Mouse (Mus musculus): ENCODE results near the gene Mark2.

Mark2 gene

DNA sequence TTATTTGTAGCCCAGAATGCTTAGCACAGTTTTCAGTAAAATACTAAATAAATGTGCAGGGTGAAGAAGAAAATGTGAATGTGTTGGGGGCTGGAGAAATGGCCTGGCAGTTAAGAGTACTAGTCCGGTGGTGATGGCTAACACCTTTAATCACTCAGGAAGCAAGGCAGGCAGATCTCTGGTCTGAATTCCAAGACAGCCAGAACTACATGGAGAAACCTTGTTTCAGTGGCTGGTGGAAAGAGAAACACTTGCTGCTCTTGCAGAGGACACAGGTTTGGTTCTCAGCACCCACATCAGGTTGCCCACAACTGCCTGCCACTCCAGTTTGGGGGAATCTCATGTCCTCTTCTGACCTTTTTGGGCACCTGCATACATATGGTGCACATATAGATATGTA is 41.6 kb downstream of the Mark2 start:
- in situ Hi-C loops (cut with MboI, MseI) = no loop called here

DNA sequence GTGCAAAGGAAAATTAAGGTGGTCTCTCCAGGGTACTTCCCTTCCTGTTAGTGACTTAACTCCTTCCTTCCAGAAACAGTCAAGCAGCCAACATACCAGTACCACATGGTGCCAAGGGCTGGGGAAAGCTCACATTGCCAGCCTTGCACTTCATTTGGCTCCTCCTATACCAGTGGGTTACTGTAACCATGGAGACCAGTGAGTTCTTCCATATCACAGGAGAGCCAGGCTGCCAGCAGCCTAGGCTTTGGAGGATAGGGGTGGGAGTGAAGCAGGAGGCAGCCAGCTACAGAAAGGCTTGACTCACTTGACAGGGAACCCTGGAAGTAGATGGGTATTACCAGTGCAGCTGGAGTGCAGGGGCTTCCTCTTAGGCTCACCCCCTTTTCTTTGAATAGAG is 42.6 kb downstream of the Mark2 start:
- in situ Hi-C loops (cut with MboI, MseI) = loop anchor here in 1 of 2 experiments (5.0 kb wide), 1 partner anchor 38 kb away; no protein-coding TSS in a partner anchor

DNA sequence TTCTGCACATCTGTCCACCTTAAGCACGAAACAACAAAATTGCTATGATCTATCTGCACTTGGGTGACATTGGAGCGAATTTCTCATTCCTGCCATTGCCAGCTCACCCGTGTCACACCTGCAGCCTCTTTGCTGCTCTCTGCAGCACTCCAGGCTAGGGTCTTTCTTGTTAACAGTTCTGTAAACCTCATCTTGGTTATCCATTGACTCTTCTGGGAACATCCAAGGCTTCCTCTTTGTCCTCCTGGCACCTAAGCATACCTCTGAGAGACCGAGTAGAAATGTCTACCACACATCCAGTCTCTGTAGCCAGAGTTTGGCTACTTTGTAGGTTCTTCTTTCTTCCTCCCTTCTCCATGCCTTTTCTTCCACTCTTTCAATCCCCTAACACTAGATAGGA is 45.7 kb downstream of the Mark2 start:
- in situ Hi-C loops (cut with MboI, MseI) = loop anchor here in 1 of 2 experiments (5.0 kb wide), 1 partner anchor 41 kb away; no protein-coding TSS in a partner anchor

DNA sequence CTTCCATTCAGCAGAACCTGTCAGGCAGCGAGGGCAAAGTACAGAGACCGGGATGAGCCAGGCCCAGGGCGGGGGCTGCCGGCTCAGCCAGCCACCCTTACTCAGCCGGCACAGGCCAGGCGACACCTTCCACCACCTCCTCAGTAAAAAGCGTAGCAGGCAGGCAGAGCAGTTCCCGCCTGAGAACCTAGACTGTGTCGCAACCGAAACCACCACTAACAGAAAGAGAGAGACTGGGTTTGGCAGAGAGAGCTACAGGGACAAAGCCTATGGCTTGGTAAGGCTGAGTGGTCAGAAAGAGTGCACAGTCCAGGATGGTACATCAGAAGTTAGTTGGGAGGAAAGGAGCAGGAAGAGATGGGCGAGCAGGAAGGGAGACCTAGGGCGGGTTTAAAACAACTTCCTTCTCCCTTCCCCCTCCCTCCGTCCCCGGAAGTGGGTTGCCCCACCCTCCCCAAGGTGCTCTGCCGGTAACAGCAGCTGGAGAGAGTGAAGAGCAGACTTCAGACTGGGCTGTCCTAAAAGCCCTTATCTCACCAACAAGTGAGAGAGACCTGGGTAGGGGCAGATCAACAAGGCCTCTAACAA is 46.5 kb downstream of the Mark2 start:
- in situ Hi-C loops (cut with MboI, MseI) = loop anchor here in 1 of 2 experiments (5.0 kb wide), 1 partner anchor 42 kb away; no protein-coding TSS in a partner anchor

DNA sequence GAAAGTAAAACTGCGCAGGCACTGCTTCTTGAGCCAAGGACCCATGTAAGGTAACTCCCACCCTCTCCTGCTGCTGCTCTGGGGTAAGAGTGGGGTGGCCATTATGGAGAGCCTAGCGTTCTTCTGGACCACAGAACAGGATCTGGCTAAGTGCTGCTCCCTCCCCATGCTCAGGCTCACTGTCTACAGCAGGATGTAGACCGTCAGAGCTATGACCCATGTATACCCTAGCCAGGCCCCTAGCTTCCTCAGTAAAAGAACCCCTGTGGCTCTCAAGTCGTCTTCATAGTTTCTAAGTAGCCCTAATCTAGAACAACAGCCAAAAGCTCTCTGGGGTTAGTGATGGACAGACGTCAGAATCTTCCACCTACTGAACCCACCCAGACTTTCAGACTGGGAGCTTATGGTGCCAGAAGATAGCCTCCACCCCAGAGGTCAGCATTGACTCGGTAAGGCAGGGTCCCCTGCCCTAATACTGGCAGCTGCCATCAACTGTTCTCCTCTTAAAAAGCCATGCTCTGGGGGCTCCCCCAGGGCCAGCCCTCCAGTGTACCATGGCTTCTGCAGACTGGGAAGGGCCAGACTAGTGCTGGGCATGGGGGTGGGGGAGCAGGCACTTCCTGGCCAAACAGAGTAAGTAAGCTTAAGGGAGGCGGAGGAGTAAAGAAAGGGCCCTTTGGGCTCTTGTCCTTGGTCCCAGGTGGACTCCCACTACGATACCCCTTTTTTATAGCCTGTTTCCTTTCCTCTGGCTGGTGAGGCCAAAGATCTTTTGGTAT is 47.4 kb downstream of the Mark2 start:
- in situ Hi-C loops (cut with MboI, MseI) = no loop called here

DNA sequence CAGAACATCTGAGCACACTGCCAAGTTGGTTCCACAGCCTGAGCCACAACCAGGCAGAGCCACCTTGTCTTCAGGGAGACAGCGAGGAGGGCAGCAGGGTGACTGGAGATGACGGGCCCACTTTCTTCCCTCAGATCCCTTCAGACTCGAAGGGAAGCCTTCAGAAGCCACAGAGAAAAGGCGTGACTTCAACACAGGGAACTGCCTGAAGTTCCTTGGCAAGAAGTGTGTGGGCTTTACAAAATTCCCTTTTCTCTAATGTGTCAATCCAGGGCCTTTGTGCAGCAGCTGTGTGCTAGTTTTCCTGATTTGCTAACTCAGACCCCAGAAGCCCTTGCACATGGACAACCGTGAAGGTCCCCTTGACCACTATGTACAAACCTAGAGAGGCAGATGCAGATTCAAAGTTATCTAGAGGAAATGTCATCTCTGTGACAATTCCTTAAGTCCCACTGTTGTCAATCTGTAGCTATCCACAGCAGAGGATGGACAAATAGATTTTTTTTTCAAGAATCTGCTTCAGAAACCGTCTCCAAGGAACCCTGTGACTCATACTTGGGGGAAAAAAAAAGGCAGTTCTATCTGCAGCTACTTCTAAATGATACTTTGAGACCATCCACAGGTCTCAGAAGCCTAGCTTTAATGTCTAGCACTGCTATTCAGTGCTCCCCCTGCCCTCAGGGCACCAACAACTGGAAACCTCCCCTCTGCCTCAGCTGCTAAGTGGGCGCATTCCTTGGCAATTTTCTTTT is 49.5 kb downstream of the Mark2 start:
- in situ Hi-C loops (cut with MboI, MseI) = no loop called here

DNA sequence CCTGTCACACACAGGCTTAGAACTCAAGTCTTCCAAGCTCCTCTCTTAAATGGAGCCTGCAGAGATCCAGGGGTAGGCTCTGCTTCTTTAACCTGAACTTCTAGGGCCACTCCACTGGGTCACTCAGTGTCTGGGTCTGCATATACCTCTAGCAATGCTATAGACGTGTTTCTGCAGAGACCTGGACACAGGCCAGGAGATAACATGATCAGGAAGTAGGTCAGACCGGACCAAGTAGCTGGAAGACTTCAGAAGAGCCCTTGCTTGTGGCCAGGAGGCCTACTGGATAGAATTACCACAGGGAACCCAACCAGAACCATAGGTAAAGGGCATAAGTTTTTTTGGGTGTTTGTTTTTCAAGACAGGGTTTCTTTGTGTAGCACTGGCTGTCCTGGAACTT is 51.9 kb downstream of the Mark2 start:
- in situ Hi-C loops (cut with MboI, MseI) = no loop called here

DNA sequence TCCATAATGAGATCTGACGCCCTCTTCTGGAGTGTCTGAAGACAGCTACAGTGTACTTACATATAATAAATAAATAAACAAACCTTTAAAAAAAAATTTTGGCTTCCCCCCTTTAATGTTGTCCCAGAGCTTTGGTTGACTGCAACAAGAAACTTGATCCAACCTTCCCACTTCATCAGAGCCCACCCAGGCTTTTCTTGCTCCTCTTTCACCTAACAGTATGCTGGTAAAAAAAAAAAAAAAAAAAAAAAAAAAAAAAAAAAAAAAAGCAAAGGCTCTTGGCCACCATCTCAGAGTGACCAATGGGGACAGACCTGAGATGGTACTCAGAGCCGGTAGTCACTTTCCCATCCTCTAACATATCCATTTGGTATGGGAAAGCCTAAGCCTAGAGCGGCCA is 53.4 kb downstream of the Mark2 start:
- in situ Hi-C loops (cut with MboI, MseI) = no loop called here

DNA sequence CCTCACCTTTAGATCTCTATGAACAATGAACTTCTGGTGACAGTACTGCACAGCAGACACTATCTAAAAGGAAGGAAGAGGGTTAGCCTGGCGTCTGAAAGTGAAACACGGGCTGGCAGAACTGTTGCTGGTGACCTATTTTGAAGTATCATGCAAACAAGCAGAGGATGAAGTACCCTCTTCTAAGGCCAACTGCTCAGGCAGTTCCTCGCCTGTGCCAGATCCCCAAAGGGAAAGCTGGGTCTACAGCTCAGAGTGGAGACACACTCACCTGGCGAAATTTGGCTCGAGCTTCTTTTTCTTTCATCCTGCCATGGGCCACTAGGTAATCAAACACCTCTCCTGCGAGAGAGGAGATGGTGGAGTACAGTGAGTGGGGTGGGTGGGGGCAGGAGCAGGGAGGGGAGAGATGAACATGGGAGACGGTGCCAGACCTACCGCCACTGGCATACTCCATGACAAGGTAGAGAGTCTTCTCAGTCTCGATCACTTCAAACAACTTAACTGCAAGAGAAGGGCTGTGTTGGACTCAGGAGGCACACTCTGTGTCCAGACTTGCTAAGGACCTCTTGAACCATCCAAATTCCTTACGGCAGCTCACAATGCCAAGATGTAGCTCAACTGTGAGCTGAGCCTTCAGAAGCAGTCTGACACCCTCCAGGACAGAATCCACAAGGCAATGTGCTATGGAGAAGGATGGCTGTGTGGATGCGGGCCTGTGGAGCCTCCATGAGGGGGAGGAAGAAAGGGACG is 54.9 kb downstream of the Mark2 start:
- in situ Hi-C loops (cut with MboI, MseI) = no loop called here

DNA sequence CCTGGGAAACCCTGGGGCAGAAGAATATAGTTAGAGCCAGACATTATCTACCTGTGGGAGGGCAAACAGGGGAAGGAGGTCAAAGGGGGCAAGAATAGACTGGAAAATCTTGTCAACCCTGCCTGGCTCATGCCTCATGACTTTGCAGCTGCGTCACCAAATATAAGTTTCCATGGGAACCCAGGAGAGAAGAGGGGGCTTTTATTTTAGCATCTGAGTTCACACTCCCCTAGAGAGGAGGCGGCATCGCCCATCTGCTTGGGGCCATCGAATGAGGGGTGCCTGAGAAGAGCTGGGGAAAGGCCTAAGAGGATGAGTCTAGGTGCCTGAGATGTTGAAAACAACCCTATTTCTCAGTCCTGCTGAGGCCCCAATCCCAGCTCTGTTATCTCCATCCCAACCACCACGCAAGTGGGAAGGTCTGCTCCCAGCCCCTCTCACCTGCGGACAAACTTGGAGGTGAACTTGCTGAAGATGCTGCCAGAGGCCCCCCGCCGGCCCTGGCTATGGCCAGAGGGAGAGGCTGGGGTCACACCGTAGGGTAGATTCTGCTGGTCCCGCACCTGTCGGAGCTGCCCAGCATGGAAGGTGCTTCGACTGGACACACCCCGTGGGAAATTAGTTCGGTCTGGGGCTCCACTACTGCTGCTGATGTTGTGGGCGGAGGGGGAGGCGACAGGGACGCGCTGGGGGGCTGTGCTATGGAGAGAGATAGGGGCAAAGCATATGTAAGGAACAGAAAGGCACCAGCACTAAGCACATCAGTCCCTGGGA is 60.9 kb downstream of the Mark2 start:
- in situ Hi-C loops (cut with MboI, MseI) = no loop called here

DNA sequence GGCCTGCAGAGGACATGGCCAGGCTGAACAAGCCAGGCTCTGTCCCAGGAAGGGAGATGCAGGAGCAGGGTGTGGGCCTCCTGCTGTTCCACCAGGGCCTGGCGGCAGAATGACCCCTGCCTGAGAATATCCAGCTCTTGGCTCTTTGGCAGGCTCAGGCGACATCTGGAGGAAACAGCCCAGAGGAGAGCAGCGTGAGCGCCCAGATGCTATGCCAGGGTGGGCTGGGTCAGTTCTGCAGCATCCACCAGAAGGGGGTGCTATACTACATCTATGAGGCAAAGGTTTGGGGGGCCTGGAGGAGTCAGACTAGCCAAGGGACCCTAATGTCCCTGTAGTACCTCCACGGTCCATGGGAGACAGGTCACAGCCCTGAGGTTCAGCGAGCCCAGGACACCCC is 62.5 kb downstream of the Mark2 start:
- in situ Hi-C loops (cut with MboI, MseI) = loop anchor here in 1 of 2 experiments (5.0 kb wide), 1 partner anchor 68 kb away; no protein-coding TSS in a partner anchor

DNA sequence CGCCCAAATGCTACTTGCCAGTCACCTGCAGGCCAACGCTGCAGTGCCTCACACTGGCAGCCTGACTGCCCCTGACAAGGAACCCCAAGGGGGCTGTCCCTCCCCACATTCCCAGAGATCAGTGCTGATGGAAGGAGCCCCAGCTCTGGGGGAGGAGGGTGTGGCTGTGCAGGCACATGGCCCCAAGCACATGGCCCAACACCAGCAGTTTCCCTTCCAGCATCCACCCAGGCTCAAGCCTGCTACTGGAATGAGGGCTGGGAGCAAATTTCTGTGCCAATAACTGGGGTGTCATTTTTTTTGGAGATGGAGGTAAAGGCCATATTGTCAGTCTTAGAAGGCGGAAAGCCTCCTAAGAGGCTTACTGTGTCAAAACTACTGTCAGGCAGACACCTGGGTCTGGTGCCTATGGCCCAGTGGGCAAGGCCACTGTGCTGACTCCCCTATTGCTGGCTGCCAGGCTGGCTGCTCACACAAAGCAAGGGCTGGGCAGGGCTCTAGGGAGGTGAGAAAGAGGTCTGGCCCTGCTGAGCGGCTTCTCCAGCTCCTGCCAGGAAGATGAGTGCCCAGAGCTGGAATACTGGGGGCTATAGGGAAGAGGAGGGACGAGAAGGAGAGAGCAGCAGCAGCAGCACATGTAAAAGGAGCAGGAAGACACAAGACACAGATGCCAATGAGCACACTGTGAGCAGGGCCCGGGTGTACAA is 63.3 kb downstream of the Mark2 start:
- in situ Hi-C loops (cut with MboI, MseI) = loop anchor here in 1 of 2 experiments (5.0 kb wide), 1 partner anchor 69 kb away; no protein-coding TSS in a partner anchor

DNA sequence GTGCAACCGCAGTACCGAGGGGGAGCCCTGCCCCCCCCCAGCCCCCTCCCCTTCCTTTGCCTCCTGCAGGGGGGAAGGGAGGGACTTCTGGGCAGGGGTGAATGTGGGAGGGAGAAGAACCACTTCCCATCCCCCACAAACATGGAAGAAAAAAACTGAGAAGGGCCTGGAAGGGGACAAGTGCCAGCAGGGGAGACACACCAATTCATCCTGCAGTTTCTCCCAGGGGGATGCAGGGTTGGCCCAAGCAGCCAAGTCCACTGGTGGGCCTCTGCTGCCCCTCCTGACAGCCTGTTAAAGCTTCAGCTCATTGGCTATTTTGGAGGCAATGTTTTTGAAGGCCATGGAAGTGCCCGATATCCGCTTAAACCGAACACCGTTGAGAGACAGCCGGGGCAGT is 64.9 kb downstream of the Mark2 start:
- in situ Hi-C loops (cut with MboI, MseI) = loop anchor here in 1 of 2 experiments (5.0 kb wide), 1 partner anchor 71 kb away; no protein-coding TSS in a partner anchor

DNA sequence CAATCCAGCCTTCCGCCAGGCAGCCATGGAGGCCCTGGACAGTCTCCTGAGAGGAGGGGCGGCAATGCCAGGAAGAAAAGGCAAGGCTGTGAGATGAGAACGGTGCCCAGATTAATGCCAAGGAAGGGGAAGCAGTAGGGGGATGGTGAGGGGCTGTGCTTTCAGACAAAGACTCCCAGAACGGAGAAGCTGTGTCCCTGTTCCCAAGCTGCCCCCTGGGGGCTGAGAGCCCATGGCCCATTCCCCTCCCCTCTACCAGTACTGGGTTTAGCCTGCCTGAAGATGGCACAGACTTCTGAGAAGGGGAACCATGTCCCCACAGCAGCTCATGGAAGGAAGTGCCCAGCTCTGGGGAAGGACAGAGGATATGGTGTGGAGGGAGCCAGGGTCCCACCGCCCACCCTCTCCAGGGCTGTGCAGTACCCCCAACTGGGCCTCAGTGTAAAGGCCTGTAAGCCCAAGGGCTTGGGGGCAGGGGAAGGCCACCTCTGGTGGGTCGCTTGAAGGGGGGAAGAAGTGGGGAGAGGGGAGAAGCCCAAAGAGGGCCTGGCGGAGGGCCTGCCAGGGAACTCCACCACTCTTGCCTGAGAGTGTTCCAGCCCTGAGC is 65.5 kb downstream of the Mark2 start:
- in situ Hi-C loops (cut with MboI, MseI) = loop anchor here in 1 of 2 experiments (5.0 kb wide), 1 partner anchor 71 kb away; no protein-coding TSS in a partner anchor

DNA sequence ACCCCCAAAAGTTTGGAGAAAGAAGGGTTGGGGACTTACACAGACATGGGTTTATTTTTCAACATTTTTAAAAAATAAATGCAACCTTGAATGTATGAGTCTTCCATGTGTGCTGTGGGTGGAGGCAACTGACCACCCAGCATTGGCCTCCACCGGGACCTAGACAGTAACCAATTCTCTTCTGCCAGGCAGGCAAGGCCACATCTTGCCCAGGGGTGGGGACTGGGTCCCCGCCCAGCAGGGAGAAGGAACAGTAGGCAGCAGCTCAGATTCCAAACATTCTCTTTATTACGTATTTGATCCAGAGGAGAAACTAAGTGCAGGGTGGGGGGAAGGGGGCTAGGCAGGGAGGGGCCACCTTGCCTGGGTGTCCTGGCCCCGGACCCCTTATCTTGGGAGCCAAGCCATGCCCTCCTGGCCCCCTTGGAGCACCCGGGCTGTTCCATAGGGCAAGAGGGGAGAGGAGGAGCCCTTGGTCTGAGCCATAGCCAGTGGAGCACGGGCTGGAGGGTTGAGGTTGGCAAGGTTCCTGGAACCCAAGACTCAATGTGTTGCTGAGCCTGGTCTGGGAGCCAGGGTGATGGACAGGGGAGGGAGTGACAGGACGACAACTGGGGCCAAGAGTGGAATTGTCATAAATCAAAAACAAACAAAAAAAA is 66.4 kb downstream of the Mark2 start:
- in situ Hi-C loops (cut with MboI, MseI) = loop anchor here in 1 of 2 experiments (5.0 kb wide), 1 partner anchor 72 kb away; no protein-coding TSS in a partner anchor

DNA sequence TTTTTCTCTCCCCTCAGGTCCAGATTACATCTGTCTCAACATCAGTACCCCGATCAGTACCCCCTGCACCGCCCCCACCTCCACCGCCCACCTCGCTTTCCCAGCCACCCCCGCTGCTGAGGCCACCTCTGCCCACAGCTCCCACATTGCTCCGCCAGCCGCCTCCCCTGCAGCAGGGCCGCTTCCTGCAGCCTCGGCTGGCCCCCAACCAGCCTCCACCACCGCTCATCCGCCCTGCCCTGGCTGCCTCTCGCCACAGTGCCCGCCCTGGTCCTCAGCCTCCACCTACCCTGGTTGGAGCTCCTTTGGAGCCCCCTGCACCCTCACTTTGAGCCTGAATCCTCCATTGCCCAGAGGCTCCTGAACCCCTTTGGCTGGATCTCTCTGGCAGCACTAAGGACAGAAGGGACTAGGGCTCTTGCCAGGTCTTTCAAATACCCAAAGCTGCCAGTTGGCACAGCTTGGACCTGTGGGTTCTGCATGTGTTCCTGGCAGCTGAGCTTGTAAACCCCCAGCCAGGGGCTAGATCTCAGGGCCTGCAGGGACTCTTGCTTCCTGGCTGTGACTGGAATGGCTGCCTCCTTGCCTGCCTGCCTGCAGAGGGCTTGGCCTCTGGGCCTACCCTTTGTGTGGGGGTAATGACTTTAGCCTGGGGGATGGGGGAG is 67.2 kb downstream of the Mark2 start:
- in situ Hi-C loops (cut with MboI, MseI) = no loop called here

DNA sequence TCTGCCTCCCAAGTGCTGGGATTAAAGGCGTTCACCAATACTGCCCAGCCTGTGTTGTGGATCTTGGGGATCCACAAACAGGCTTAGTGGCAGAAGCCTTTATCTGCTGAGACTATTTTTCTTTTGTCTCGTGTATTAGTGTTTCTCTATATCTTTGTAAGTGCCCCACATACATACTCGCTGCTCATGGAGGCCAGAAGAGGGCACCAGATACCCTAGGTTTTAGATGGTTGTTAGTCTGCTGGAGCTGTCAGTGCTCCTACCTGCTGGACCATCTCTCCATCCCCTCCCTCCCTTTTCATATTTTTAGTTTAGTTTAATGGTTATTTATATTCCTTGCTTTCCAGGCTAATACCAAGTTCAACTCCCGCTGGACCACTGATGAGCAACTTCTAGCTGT is 68.2 kb downstream of the Mark2 start:
- in situ Hi-C loops (cut with MboI, MseI) = no loop called here

Data from T-helper 17 cell (primary cell).